Mouse (Mus musculus) heart, embryonic 11.5 days (tissue): ENCODE results near the gene Gm20388. TPM values are rescaled to one million over a fixed set of nuclear protein-coding genes. Genes with fewer than 3 reads are reported as not detected.

Experiments used
- ATAC-seq: fragments of 200-750 bp; cut with Nextera tagmentation; replicated peaks from 2 replicates; pipeline ENCODE4 v1.8.0; 2017; ENCODE audit warnings: moderate library complexity; ENCODE audit not compliant: insufficient number of reproducible peaks, low FRiP score, low TSS enrichment
- H3K27ac ChIP-seq: fragments of 300-500 bp; sonication (generic); 2 replicates; pipeline ENCODE4 v1.5.1; 2014; ENCODE audit warnings: mild to moderate bottlenecking, low read depth, low read length
- H3K27me3 ChIP-seq: fragments of 300-500 bp; sonication (generic); 2 replicates; pipeline ENCODE4 v1.6.1; 2014; ENCODE audit warnings: mild to moderate bottlenecking, low read length, mixed read lengths; ENCODE audit not compliant: control insufficient read depth, insufficient read depth
- H3K36me3 ChIP-seq: fragments of 300-500 bp; sonication (generic); 2 replicates; pipeline ENCODE4 v1.6.1; 2014; ENCODE audit warnings: mild to moderate bottlenecking, low read length, moderate library complexity, mixed read lengths; ENCODE audit not compliant: control insufficient read depth, insufficient read depth
- H3K4me1 ChIP-seq: fragments of 300-500 bp; sonication (generic); 2 replicates; pipeline ENCODE4 v1.6.1; 2014; ENCODE audit warnings: low read length; ENCODE audit not compliant: control insufficient read depth, insufficient read depth
- H3K4me2 ChIP-seq: fragments of 300-500 bp; sonication (generic); 2 replicates; pipeline ENCODE4 v1.6.1; 2014; ENCODE audit warnings: mild to moderate bottlenecking, moderate library complexity
- H3K4me3 ChIP-seq: fragments of 300-500 bp; sonication (generic); 2 replicates; pipeline ENCODE4 v1.5.1; 2014; ENCODE audit warnings: low read depth, low read length
- H3K9ac ChIP-seq: fragments of 300-500 bp; sonication (generic); 2 replicates; pipeline ENCODE4 v1.6.1; 2014; ENCODE audit warnings: mild to moderate bottlenecking, low read depth, low read length, moderate library complexity
- H3K9me3 ChIP-seq: fragments of 300-500 bp; sonication (generic); replicated peaks from 2 replicates; pipeline ENCODE4 v1.6.1; 2016; ENCODE audit warnings: low read length; ENCODE audit not compliant: control insufficient read depth
- WGBS: fragments of 180-500 bp; shearing (Covaris S2); extraction: QIAGEN DNeasy Blood & Tissue Kit; methylation state at CpG from one replicate; pipeline ENCODE4 v1.1.7; 2014; ENCODE audit not compliant: insufficient replicate concordance; 5-methylcytosine and 5-hydroxymethylcytosine counted together
- polyA plus RNA-seq: library from polyadenylated mRNA; unstranded; fragments of >200 nt; fragmentation: Nextera tagmentation; extraction: Ambion mirVana; gene quantifications from 2 replicates; pipeline ENCODE4 v1.2.1, GENCODE M21; 2014

The Gm20388 gene
- polyA plus RNA-seq, 1 experiment from 2014 or later: 6.4 TPM

DNA sequence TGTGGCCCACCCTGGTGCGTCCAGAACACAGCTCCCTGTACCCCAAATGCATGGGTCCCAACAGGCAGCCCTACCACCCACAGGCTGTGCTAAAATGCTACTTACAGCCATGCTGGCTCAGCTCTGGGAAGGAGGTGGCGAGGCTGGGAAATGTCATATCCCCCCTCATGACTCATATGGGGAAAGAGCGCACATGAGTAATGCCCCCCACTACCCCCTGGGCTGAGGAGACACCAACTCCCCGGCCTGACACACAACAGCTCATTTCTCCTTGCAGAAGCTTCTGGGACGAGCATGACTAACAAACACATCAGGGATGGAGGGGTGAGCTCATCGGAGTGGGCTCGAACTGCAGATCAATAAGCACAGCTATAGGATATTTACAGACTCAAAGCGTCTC, 155.0 kb downstream of the Gm20388 start:
- no peak for ATAC-seq
- H3K36me3 ChIP-seq: no peaks in the 10 kb centered on the region
- peaks cover 3% of the 10 kb centered on the region; the same call in 1 of the 2 replicates for H3K27me3 ChIP-seq
- H3K9ac ChIP-seq: no peak overlapping the region
- WGBS: 80% methylated on average over 8 of the region's 8 CpGs
- H3K4me3 ChIP-seq: no peak overlapping the region
- peaks cover 4% of the 10 kb centered on the region for H3K9me3 ChIP-seq
- no peak overlapping the region for H3K27ac ChIP-seq
- H3K4me1 ChIP-seq: no peaks in the 10 kb centered on the region
- no peak overlapping the region for H3K4me2 ChIP-seq

DNA sequence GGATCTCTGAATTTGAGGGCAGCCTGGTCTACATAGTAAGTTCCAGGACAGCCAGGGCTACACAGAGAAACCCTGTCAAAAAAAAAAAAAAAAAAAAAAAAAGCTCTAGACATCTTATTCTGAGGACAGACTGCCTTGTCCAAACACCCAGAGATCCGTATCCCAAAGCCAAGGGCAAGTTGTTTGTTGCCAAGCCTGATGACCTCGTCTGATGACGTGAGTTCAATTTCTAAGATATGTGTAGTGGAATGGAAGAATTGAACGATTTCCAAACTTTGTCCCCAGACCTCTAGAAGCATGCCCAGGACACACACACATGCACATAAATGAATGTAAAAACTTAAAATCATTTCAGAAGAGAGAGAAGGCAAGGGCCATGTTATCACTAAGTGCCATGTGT, 155.6 kb downstream of the Gm20388 start:
- Histone ChIP-seq H3K27ac (no peak overlapping the region), H3K27me3 (peaks cover 3% of the 10 kb centered on the region; the same call in 1 of the 2 replicates), H3K9ac (no peak overlapping the region), H3K4me3 (no peak overlapping the region), H3K4me2 (no peak overlapping the region), H3K4me1 (no peaks in the 10 kb centered on the region), H3K9me3 (peaks cover 4% of the 10 kb centered on the region), H3K36me3 (no peaks in the 10 kb centered on the region)
- WGBS: 76% methylated on average over 4 of the region's 4 CpGs
- ATAC-seq: no peak

DNA sequence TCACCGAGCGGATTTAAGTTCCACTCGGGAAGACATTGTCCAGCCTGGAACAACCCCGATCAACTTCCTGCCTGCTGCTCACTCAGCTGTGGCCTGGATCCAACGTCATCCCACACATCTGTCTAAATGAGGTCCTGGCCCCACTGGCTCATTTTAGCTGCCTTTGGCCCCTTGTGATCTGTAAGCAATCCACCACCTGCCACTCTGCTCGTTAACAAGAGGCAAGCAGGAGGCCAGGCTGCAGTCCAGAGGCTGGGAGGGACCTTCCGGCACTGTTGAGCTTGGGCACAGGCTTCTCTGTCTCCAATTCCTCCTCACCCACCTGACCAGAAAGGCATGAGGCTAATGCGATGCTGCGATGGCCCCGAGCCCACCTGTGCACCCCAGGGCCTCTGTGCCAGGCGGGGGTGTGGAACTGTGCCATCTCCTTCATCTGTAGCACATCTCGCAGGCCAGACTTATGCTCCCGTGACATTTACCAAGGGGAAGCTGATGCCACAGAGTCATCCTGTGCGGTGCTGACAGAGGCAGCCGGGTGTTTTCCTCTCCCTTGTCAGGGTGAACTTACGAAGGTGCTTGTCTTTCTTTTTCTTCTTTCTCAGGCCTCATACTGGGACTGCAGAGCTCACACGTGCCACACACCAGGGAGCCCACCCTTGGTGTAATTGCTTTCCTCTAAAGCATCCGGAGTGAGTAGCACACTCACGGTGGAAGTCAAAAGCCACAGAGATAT, 157.5 kb downstream of the Gm20388 start:
- Histone ChIP-seq H3K9ac (no peak overlapping the region), H3K4me1 (0 out of 2 replicates have a peak, but pooled peaks cover 5% of the 10 kb centered on the region), H3K4me3 (no peak overlapping the region), H3K4me2 (no peak overlapping the region), H3K9me3 (peaks cover 4% of the 10 kb centered on the region), H3K27me3 (peaks cover 3% of the 10 kb centered on the region; the same call in 1 of the 2 replicates), H3K36me3 (no peaks in the 10 kb centered on the region), H3K27ac (no peak overlapping the region)
- 58% methylated on average over 19 of the region's 19 CpGs for WGBS
- no peak for ATAC-seq

DNA sequence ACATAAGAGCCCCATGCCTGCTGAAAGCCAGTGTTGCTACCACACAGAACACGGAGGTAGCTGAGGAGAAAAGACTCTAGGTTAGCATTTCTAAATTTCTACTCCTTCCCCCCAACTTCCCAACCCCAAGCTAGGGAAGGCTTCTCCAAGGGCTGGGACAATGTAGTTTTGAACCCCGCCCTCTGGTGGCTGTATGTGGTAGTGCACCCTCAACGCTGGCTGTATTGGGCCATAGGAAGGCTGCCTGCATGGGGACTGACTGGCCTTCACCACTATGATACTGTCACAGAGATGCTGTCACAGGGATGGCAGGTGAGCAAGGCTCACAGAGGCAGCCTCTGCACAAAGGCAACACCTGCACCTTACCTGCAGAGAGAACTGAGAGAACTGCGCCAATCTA, 161.0 kb downstream of the Gm20388 start:
- Histone ChIP-seq H3K4me1 (0 out of 2 replicates have a peak, but pooled peaks cover 5% of the 10 kb centered on the region), H3K4me3 (no peak overlapping the region), H3K9ac (no peak overlapping the region), H3K9me3 (peaks cover 4% of the 10 kb centered on the region), H3K27ac (no peak overlapping the region; the same call in 1 of the 2 replicates), H3K27me3 (peaks cover 5% of the 10 kb centered on the region), H3K4me2 (no peak overlapping the region), H3K36me3 (no peaks in the 10 kb centered on the region)
- WGBS: 26% methylated on average over 4 of the region's 4 CpGs
- ATAC-seq: no peak

DNA sequence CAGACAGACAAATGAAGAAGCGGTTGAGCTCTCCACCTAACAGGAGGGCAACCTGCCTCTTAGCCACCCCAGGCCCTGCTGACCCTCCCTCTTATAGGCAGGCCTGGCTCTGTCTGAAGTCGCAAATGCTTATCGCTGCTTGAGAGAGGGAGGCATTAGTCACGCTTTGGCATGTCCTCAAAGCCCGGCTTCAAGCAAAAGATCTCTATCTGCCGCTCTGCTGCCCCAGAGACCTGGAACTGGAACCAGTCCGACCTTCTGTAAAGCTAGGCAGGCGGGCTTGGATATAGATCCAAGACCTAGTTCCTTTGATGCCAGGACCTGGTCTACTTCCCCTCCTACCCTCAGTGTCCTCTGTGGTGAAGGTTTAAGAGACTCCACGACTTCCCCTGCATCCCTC, 161.6 kb downstream of the Gm20388 start:
- Histone ChIP-seq H3K27ac (no peak overlapping the region), H3K9me3 (peaks cover 3% of the 10 kb centered on the region), H3K4me3 (no peak overlapping the region), H3K9ac (no peak overlapping the region), H3K27me3 (peaks cover 3% of the 10 kb centered on the region; the same call in 1 of the 2 replicates), H3K4me2 (no peak overlapping the region), H3K36me3 (no peaks in the 10 kb centered on the region), H3K4me1 (0 out of 2 replicates have a peak, but pooled peaks cover 5% of the 10 kb centered on the region)
- 59% methylated on average over 9 of the region's 9 CpGs for WGBS
- no peak for ATAC-seq

DNA sequence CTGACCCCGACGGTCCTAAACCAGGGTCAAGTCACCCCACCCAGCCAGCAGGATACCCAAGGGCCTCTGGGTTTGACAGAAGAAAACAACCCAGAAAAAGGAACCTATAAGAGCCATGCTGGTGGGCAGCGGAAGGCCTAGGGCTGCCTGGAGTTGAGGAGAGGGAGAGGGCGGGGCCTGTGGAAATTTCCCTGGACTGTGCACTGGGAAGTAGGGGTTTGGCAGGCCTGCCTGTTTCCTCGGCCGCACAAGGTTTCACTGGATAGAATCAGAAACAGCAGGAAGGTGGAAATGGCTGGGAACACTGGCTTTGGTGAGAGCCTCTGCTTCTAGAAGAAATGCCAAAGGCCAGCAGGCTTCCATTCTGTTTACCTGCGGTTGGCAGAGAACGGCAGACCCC, 162.2 kb downstream of the Gm20388 start:
- ATAC-seq: no peak
- 79% methylated on average over 8 of the region's 8 CpGs for WGBS
- Histone ChIP-seq H3K4me1 (0 out of 2 replicates have a peak, but pooled peaks cover 5% of the 10 kb centered on the region), H3K4me3 (no peak overlapping the region), H3K4me2 (no peak overlapping the region), H3K9me3 (no peaks in the 10 kb centered on the region), H3K9ac (no peak overlapping the region), H3K36me3 (no peaks in the 10 kb centered on the region), H3K27ac (no peak overlapping the region), H3K27me3 (peaks cover 3% of the 10 kb centered on the region; the same call in 1 of the 2 replicates)

DNA sequence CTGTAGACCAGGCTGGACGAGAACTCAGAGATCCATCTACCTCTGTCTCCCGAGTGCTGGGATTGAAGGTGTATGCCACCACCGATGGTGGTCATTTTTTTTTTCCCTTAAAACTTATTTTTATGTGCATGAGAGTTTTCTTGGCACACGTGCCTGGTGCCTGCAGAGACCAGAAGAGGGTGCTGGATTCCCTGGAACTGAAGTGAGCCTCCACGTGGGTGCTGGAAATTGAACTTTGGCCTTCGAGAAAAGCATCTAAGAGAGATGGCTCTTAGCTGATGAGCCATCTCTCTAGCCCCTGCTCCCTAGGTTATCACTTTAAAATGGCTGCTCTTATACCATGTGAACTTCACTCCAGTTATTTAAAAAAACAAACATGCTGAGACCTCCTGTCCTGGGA, 163.9 kb downstream of the Gm20388 start:
- Histone ChIP-seq H3K27me3 (peaks cover 3% of the 10 kb centered on the region; the same call in 1 of the 2 replicates), H3K4me2 (no peak overlapping the region), H3K4me3 (no peak overlapping the region), H3K9me3 (no peaks in the 10 kb centered on the region), H3K27ac (no peak overlapping the region), H3K4me1 (0 out of 2 replicates have a peak, but pooled peaks cover 5% of the 10 kb centered on the region), H3K36me3 (no peaks in the 10 kb centered on the region), H3K9ac (no peak overlapping the region)
- ATAC-seq: no peak
- WGBS: 71% methylated on average over 6 of the region's 6 CpGs

DNA sequence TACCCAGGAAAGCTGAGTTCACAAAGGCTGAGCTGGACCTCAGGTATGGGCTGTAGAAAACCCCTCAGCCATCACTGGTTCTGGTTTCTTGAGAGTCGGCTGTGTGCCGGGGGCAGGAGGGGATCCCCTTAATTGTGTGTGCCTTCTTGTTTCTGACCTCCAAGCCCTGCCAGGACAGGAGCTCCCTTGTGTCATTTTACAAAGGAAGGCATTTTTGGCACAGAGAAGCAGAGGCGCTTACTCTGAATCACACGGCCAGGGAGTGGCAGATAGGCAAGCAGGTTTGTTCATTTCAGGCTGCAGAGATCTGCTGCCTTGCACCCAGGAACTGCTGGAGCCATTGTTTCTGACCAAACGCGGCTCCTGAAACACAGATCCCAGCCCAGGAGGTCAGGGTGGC, 164.7 kb downstream of the Gm20388 start:
- no peak for ATAC-seq
- H3K4me1 ChIP-seq: 0 out of 2 replicates have a peak, but pooled peaks cover 5% of the 10 kb centered on the region
- H3K4me2 ChIP-seq: no peak overlapping the region
- WGBS: 69% methylated on average over 6 of the region's 6 CpGs
- H3K9ac ChIP-seq: no peak overlapping the region
- H3K36me3 ChIP-seq: no peaks in the 10 kb centered on the region
- no peak overlapping the region for H3K27ac ChIP-seq
- H3K4me3 ChIP-seq: no peak overlapping the region
- peaks cover 3% of the 10 kb centered on the region; the same call in 1 of the 2 replicates for H3K27me3 ChIP-seq
- H3K9me3 ChIP-seq: no peaks in the 10 kb centered on the region

DNA sequence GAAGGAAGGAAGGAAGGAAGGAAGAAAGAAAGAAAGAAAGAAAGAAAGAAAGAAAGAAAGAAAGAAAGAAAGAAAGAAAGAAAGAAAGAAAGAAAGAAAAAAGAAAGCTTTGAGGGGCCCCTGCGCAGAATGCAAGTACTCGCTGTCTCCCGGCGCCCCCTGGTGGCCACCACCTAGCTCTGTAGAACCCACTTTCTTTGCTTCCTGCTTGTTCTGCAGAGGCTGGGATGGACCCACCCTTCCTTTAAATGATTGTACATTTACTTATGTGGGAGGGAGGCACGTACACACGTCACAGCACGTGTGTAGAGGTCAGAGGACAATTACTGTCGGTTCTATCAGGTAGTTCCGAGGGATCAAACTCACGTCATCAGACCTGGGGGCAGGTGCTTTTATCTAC, 167.4 kb downstream of the Gm20388 start:
- no peak overlapping the region for H3K4me3 ChIP-seq
- 17% methylated on average over 10 of the region's 10 CpGs for WGBS
- H3K4me2 ChIP-seq: no peak overlapping the region
- no peak overlapping the region for H3K9ac ChIP-seq
- H3K27me3 ChIP-seq: peaks cover 3% of the 10 kb centered on the region; the same call in 1 of the 2 replicates
- no peak overlapping the region for H3K27ac ChIP-seq
- no peak for ATAC-seq
- peaks cover 8% of the 10 kb centered on the region for H3K36me3 ChIP-seq
- no peaks in the 10 kb centered on the region for H3K4me1 ChIP-seq
- no peaks in the 10 kb centered on the region for H3K9me3 ChIP-seq
